Comparison of ENCODE assay signal across 8 mouse cellular contexts in genomic region chr5:137031076-137032032, GRCm38 (mm10). TPM values are rescaled to one million over a fixed set of nuclear protein-coding genes. Genes with fewer than 3 reads are reported as not detected.
DNase-seq lines count a peak whose midpoint lies in the region; ATAC-seq and TF ChIP-seq lines count a peak whose summit lies in the region.

No protein-coding gene starts in this region.

- H3K4me1 ChIP-seq in lung, embryonic 15.5 days, result peaks cover 27% of the 10 kb centered on the region
- peaks cover 42% of the 10 kb centered on the region for H3K4me1 ChIP-seq in hindbrain, embryonic 13.5 days (replicated peaks)
- H3K4me1 ChIP-seq in liver, embryonic 14.5 days (replicated peaks; ENCODE audit: control insufficient read depth in 2 of 2, insufficient read depth in 2 of 2, low read length in 1 of 2), result peaks cover 7 to 12% of the 10 kb centered on the region in 2 experiments
- H3K4me1 ChIP-seq in stomach, embryonic 14.5 days (ENCODE audit: control insufficient read depth, insufficient read depth, low read length), result peaks cover 20% of the 10 kb centered on the region

- H3K9me3 ChIP-seq in lung, embryonic 15.5 days, result no peaks in the 10 kb centered on the region
- H3K9me3 ChIP-seq in hindbrain, embryonic 13.5 days, result no peaks in the 10 kb centered on the region
- H3K9me3 ChIP-seq in liver, embryonic 14.5 days (ENCODE audit: control insufficient read depth, low read length), result no peaks in the 10 kb centered on the region
- no peaks in the 10 kb centered on the region for H3K9me3 ChIP-seq in stomach, embryonic 14.5 days (ENCODE audit: control insufficient read depth, low read depth, low read length)

- no peak overlapping the region for H3K9ac ChIP-seq in lung, embryonic 15.5 days
- peak overlapping the region; percentile 76 for H3K9ac ChIP-seq in hindbrain, embryonic 13.5 days
- no peak overlapping the region for H3K9ac ChIP-seq in liver, embryonic 14.5 days (replicated peaks)
- H3K9ac ChIP-seq in stomach, embryonic 14.5 days (replicated peaks; ENCODE audit: low read depth, low read length), result no peak overlapping the region

- H3K27me3 ChIP-seq in lung, embryonic 15.5 days, result peaks cover 61% of the 10 kb centered on the region
- peaks cover 80% of the 10 kb centered on the region for H3K27me3 ChIP-seq in hindbrain, embryonic 13.5 days
- peaks cover 62% of the 10 kb centered on the region for H3K27me3 ChIP-seq in liver, embryonic 14.5 days (ENCODE audit: control insufficient read depth, insufficient read depth, low read length)
- H3K27me3 ChIP-seq in stomach, embryonic 14.5 days (ENCODE audit: control insufficient read depth, insufficient read depth, low read length), result peaks cover 34% of the 10 kb centered on the region

- TF ChIP-seq EP300 in liver, embryonic 14.5 days (IDR thresholded peaks at IDR 0.05; ENCODE audit: low read depth), result no peak

- peaks cover 4% of the 10 kb centered on the region for H3K36me3 ChIP-seq in lung, embryonic 15.5 days
- peaks cover 14% of the 10 kb centered on the region for H3K36me3 ChIP-seq in hindbrain, embryonic 13.5 days
- H3K36me3 ChIP-seq in liver, embryonic 14.5 days (replicated peaks; ENCODE audit: control insufficient read depth, insufficient read depth, low read depth), result no peaks in the 10 kb centered on the region
- H3K36me3 ChIP-seq in stomach, embryonic 14.5 days (ENCODE audit: control insufficient read depth, insufficient read depth, low read length), result peaks cover 3% of the 10 kb centered on the region

- peak overlapping the region; percentile 99 for H3K4me2 ChIP-seq in lung, embryonic 15.5 days
- peak overlapping the region; percentile 99 for H3K4me2 ChIP-seq in hindbrain, embryonic 13.5 days
- H3K4me2 ChIP-seq in liver, embryonic 14.5 days (ENCODE audit: low read depth), result peak overlapping the region; percentile 84
- H3K4me2 ChIP-seq in stomach, embryonic 14.5 days (replicated peaks; ENCODE audit: low read depth, low read length), result peak overlapping the region; percentile 100

- under 1% methylated on average over 78 of the region's 78 CpGs for WGBS in lung, embryonic 15.5 days
- 2% methylated on average over 78 of the region's 78 CpGs for WGBS in hindbrain, embryonic 13.5 days
- 2% methylated on average over 78 of the region's 78 CpGs for WGBS in liver, embryonic 14.5 days (ENCODE audit: insufficient replicate concordance)
- WGBS in stomach, embryonic 14.5 days, result under 1% methylated on average over 78 of the region's 78 CpGs

- DNase-seq in lung, postnatal 25 days (ENCODE audit: low spot score), result no peak
- DNase-seq in adipocyte (ENCODE audit: low spot score), result peak; percentile 56
- peak; percentile 55 for DNase-seq in embryo, embryonic 11 days
- DNase-seq in liver, embryonic 14.5 days (ENCODE audit: low read depth in 3 of 3, low spot score in 3 of 3), result no peak
- DNase-seq in frontal cortex, postnatal 25 days (ENCODE audit: low spot score in 2 of 2), result no peak

- no peak overlapping the region for H3K27ac ChIP-seq in lung, embryonic 15.5 days
- no peak overlapping the region for H3K27ac ChIP-seq in hindbrain, embryonic 13.5 days
- no peak overlapping the region for H3K27ac ChIP-seq in liver, embryonic 14.5 days
- no peak overlapping the region for H3K27ac ChIP-seq in stomach, embryonic 14.5 days (ENCODE audit: low read length)

- TF ChIP-seq CTCF in liver, embryonic 14.5 days (IDR thresholded peaks at IDR 0.05; ENCODE audit: low read depth), result no peak

- no peak for ATAC-seq in lung, embryonic 15.5 days (ENCODE audit: borderline replicate concordance, extremely low read depth, low FRiP score, low TSS enrichment)
- ATAC-seq in hindbrain, embryonic 13.5 days (ENCODE audit: low FRiP score), result no peak
- no peak for ATAC-seq in liver, embryonic 14.5 days (ENCODE audit: insufficient read depth)
- no peak for ATAC-seq in stomach, embryonic 14.5 days (ENCODE audit: insufficient number of reproducible peaks, insufficient read depth, low FRiP score, low read depth)

- peak overlapping the region; percentile 46 for H3K4me3 ChIP-seq in lung, embryonic 15.5 days
- H3K4me3 ChIP-seq in hindbrain, embryonic 13.5 days, result peak overlapping the region; percentile 54
- peak overlapping the region in 1 of 2 experiments; percentile 53; a peak in 2 of 4 replicates for H3K4me3 ChIP-seq in liver, embryonic 14.5 days (ENCODE audit: insufficient read depth in 1 of 2, low read depth in 2 of 2, low read length in 2 of 2)
- peak overlapping the region; percentile 45 for H3K4me3 ChIP-seq in stomach, embryonic 14.5 days (ENCODE audit: low read depth, low read length)

RNA-seq across cellular contexts. Expression of gene Vgf, which starts 5.2 kb away (rescaled TPM):
- 0.11 and 0.19 TPM in 2 replicates for polyA plus RNA-seq in lung, embryonic 15.5 days (2015; fragmentation: Nextera tagmentation; extraction: Ambion mirVana)
- 1.6 and 1.9 TPM in 2 replicates for polyA plus RNA-seq in hindbrain, embryonic 13.5 days (2015; fragmentation: Nextera tagmentation; extraction: Ambion mirVana)
- polyA plus RNA-seq in liver, embryonic 14.5 days (2012; rRNA removed), result 0.04 TPM in 2 replicates
- not detected in 2 replicates for polyA plus RNA-seq in liver, embryonic 14.5 days (2014; fragmentation: Nextera tagmentation; extraction: Ambion mirVana)
- polyA plus RNA-seq in stomach, embryonic 14.5 days (2014; fragmentation: Nextera tagmentation; extraction: Ambion mirVana), result 0.65 and 0.83 TPM in 2 replicates

RNA-seq across cellular contexts. Expression of gene Ap1s1, which starts 14.6 kb away (rescaled TPM):
- polyA plus RNA-seq in lung, embryonic 15.5 days (2015; fragmentation: Nextera tagmentation; extraction: Ambion mirVana), result 202 and 206 TPM in 2 replicates
- 220 and 236 TPM in 2 replicates for polyA plus RNA-seq in hindbrain, embryonic 13.5 days (2015; fragmentation: Nextera tagmentation; extraction: Ambion mirVana)
- polyA plus RNA-seq in liver, embryonic 14.5 days (2012; rRNA removed), result 45.8 and 58.6 TPM in 2 replicates
- polyA plus RNA-seq in liver, embryonic 14.5 days (2014; fragmentation: Nextera tagmentation; extraction: Ambion mirVana), result 73.9 and 79.4 TPM in 2 replicates
- polyA plus RNA-seq in stomach, embryonic 14.5 days (2014; fragmentation: Nextera tagmentation; extraction: Ambion mirVana), result 146 and 159 TPM in 2 replicates

RNA-seq across cellular contexts. Expression of gene Serpine1, which starts 40.7 kb away (rescaled TPM):
- 0.86 TPM in 2 replicates for polyA plus RNA-seq in lung, embryonic 15.5 days (2015; fragmentation: Nextera tagmentation; extraction: Ambion mirVana)
- polyA plus RNA-seq in hindbrain, embryonic 13.5 days (2015; fragmentation: Nextera tagmentation; extraction: Ambion mirVana), result 0.06 and 0.16 TPM in 2 replicates
- polyA plus RNA-seq in liver, embryonic 14.5 days (2012; rRNA removed), result 0.14 and 0.23 TPM in 2 replicates
- polyA plus RNA-seq in liver, embryonic 14.5 days (2014; fragmentation: Nextera tagmentation; extraction: Ambion mirVana), result not detected in 2 replicates
- polyA plus RNA-seq in stomach, embryonic 14.5 days (2014; fragmentation: Nextera tagmentation; extraction: Ambion mirVana), result 0.27 and 0.33 TPM in 2 replicates

RNA-seq across cellular contexts. Expression of gene Znhit1, which starts 43.5 kb away (rescaled TPM):
- 101 and 102 TPM in 2 replicates for polyA plus RNA-seq in lung, embryonic 15.5 days (2015; fragmentation: Nextera tagmentation; extraction: Ambion mirVana)
- polyA plus RNA-seq in hindbrain, embryonic 13.5 days (2015; fragmentation: Nextera tagmentation; extraction: Ambion mirVana), result 107 and 109 TPM in 2 replicates
- 25.4 and 29.3 TPM in 2 replicates for polyA plus RNA-seq in liver, embryonic 14.5 days (2012; rRNA removed)
- 46.2 and 51.2 TPM in 2 replicates for polyA plus RNA-seq in liver, embryonic 14.5 days (2014; fragmentation: Nextera tagmentation; extraction: Ambion mirVana)
- polyA plus RNA-seq in stomach, embryonic 14.5 days (2014; fragmentation: Nextera tagmentation; extraction: Ambion mirVana), result 101 and 108 TPM in 2 replicates

RNA-seq across cellular contexts. Expression of gene Plod3, which starts 44.5 kb away (rescaled TPM):
- 55.9 and 58.9 TPM in 2 replicates for polyA plus RNA-seq in lung, embryonic 15.5 days (2015; fragmentation: Nextera tagmentation; extraction: Ambion mirVana)
- 34.0 and 38.1 TPM in 2 replicates for polyA plus RNA-seq in hindbrain, embryonic 13.5 days (2015; fragmentation: Nextera tagmentation; extraction: Ambion mirVana)
- 13.8 and 13.9 TPM in 2 replicates for polyA plus RNA-seq in liver, embryonic 14.5 days (2012; rRNA removed)
- polyA plus RNA-seq in liver, embryonic 14.5 days (2014; fragmentation: Nextera tagmentation; extraction: Ambion mirVana), result 7.2 and 7.5 TPM in 2 replicates
- polyA plus RNA-seq in stomach, embryonic 14.5 days (2014; fragmentation: Nextera tagmentation; extraction: Ambion mirVana), result 40.1 and 41.5 TPM in 2 replicates

Comparison
In these comparisons a context has a peak if more than half of its experiments do, and no peak if none do; other contexts are left out.
1. DNase-seq: peak in adipocyte (single experiment) and embryo, embryonic 11 days (single experiment); none in lung, postnatal 25 days (single experiment), liver, embryonic 14.5 days (0 of 3) and frontal cortex, postnatal 25 days (0 of 2).
2. Peak in every context shown above with its lines, with median percentiles within 50 percentile points of each other: H3K4me2 ChIP-seq.